In genomic region chr17:22739581-22740178, GRCm38 (mm10) we compare ENCODE assay signal across 8 mouse cellular contexts.
DNase-seq lines count a peak whose midpoint lies in the region; ATAC-seq and TF ChIP-seq lines count a peak whose summit lies in the region.

No protein-coding gene starts in this region.

- peak; percentile 88 for DNase-seq in CD4-positive helper T cell, adult 2 months (ENCODE audit: low read depth, low spot score)
- DNase-seq in heart, embryonic 10.5 days (ENCODE audit: low spot score): peak; percentile 88
- DNase-seq in limb, embryonic 14.5 days (ENCODE audit: low spot score): peak; percentile 77

- H3K27ac ChIP-seq in bone marrow, adult 2 months (ENCODE audit: control insufficient read depth, insufficient read depth, low read depth, low read length, poor library complexity): no peak overlapping the region
- H3K27ac ChIP-seq in embryonic facial prominence, embryonic 15.5 days (replicated peaks): peak overlapping the region; percentile 81
- H3K27ac ChIP-seq in heart, embryonic 10.5 days: peak overlapping the region; percentile 88
- peak overlapping the region; percentile 76 for H3K27ac ChIP-seq in kidney, embryonic 14.5 days (ENCODE audit: low read depth, low read length)
- peak overlapping the region; percentile 75 for H3K27ac ChIP-seq in limb, embryonic 14.5 days (replicated peaks; ENCODE audit: low read depth, low read length)
- H3K27ac ChIP-seq in midbrain, embryonic 16.5 days (ENCODE audit: low read length): peak overlapping the region; percentile 92
- peak overlapping the region; percentile 84 for H3K27ac ChIP-seq in stomach, embryonic 14.5 days (ENCODE audit: low read length)

- under 1% methylated on average over 25 of the region's 25 CpGs for WGBS in bone marrow, adult 2 months
- WGBS in embryonic facial prominence, embryonic 15.5 days: under 1% methylated on average over 25 of the region's 25 CpGs
- WGBS in heart, embryonic 10.5 days: under 1% methylated on average over 25 of the region's 25 CpGs
- WGBS in kidney, embryonic 14.5 days: 0% methylated on average over 24 of the region's 25 CpGs
- under 1% methylated on average over 25 of the region's 25 CpGs for WGBS in limb, embryonic 14.5 days
- 0% methylated on average over 25 of the region's 25 CpGs for WGBS in midbrain, embryonic 16.5 days
- under 1% methylated on average over 25 of the region's 25 CpGs for WGBS in stomach, embryonic 14.5 days

- no peaks in the 10 kb centered on the region for H3K27me3 ChIP-seq in embryonic facial prominence, embryonic 15.5 days
- no peaks in the 10 kb centered on the region for H3K27me3 ChIP-seq in heart, embryonic 10.5 days (ENCODE audit: insufficient read depth, poor library complexity, severe bottlenecking)
- H3K27me3 ChIP-seq in kidney, embryonic 14.5 days (ENCODE audit: control insufficient read depth, insufficient read depth, low read length): no peaks in the 10 kb centered on the region
- H3K27me3 ChIP-seq in limb, embryonic 14.5 days (ENCODE audit: control insufficient read depth, insufficient read depth, low read length): no peaks in the 10 kb centered on the region
- no peaks in the 10 kb centered on the region for H3K27me3 ChIP-seq in midbrain, embryonic 16.5 days (ENCODE audit: control insufficient read depth, insufficient read depth, low read depth, low read length)
- H3K27me3 ChIP-seq in stomach, embryonic 14.5 days (ENCODE audit: control insufficient read depth, insufficient read depth, low read length): no peaks in the 10 kb centered on the region

- H3K9ac ChIP-seq in embryonic facial prominence, embryonic 15.5 days: peak overlapping the region; percentile 44; the same call in 1 of the 2 replicates
- peak overlapping the region; percentile 60 for H3K9ac ChIP-seq in kidney, embryonic 14.5 days (ENCODE audit: low read depth, low read length)
- H3K9ac ChIP-seq in limb, embryonic 14.5 days (ENCODE audit: low read depth, low read length, severe bottlenecking): peak overlapping the region; percentile 73
- peak overlapping the region; percentile 84 for H3K9ac ChIP-seq in midbrain, embryonic 16.5 days (ENCODE audit: low read depth, low read length)
- H3K9ac ChIP-seq in stomach, embryonic 14.5 days (replicated peaks; ENCODE audit: low read depth, low read length): peak overlapping the region; percentile 71

- H3K9me3 ChIP-seq in embryonic facial prominence, embryonic 15.5 days (replicated peaks): no peaks in the 10 kb centered on the region
- no peaks in the 10 kb centered on the region for H3K9me3 ChIP-seq in heart, embryonic 10.5 days
- no peaks in the 10 kb centered on the region for H3K9me3 ChIP-seq in kidney, embryonic 14.5 days (ENCODE audit: control insufficient read depth, low read length)
- no peaks in the 10 kb centered on the region for H3K9me3 ChIP-seq in limb, embryonic 14.5 days (ENCODE audit: control insufficient read depth, low read length)
- H3K9me3 ChIP-seq in midbrain, embryonic 16.5 days (replicated peaks; ENCODE audit: control insufficient read depth, low read length, poor library complexity, severe bottlenecking): peaks cover 8% of the 10 kb centered on the region
- H3K9me3 ChIP-seq in stomach, embryonic 14.5 days (ENCODE audit: control insufficient read depth, low read depth, low read length): no peaks in the 10 kb centered on the region

- peak; percentile 85 for ATAC-seq in embryonic facial prominence, embryonic 15.5 days (ENCODE audit: insufficient number of reproducible peaks, low FRiP score, low TSS enrichment, low read depth)
- peak; percentile 97 for ATAC-seq in kidney, embryonic 14.5 days (ENCODE audit: low FRiP score, low TSS enrichment)
- ATAC-seq in limb, embryonic 14.5 days (ENCODE audit: low FRiP score, low read depth): peak; percentile 92
- peak; percentile 93 for ATAC-seq in midbrain, embryonic 16.5 days
- ATAC-seq in stomach, embryonic 14.5 days (ENCODE audit: insufficient number of reproducible peaks, insufficient read depth, low FRiP score, low read depth): peak; percentile 87

- no peaks in the 10 kb centered on the region for H3K4me1 ChIP-seq in bone marrow, adult 2 months (ENCODE audit: control insufficient read depth, insufficient read depth, low read length)
- H3K4me1 ChIP-seq in embryonic facial prominence, embryonic 15.5 days: 0 out of 2 replicates have a peak, but pooled peaks cover 4% of the 10 kb centered on the region
- H3K4me1 ChIP-seq in heart, embryonic 10.5 days: no peaks in the 10 kb centered on the region; the same call in 1 of the 2 replicates
- H3K4me1 ChIP-seq in kidney, embryonic 14.5 days (ENCODE audit: control insufficient read depth, insufficient read depth, low read length): no peaks in the 10 kb centered on the region
- no peaks in the 10 kb centered on the region for H3K4me1 ChIP-seq in limb, embryonic 14.5 days (ENCODE audit: control insufficient read depth, insufficient read depth, low read length)
- H3K4me1 ChIP-seq in midbrain, embryonic 16.5 days (ENCODE audit: control insufficient read depth, insufficient read depth, low read length): peaks cover 14% of the 10 kb centered on the region
- H3K4me1 ChIP-seq in stomach, embryonic 14.5 days (ENCODE audit: control insufficient read depth, insufficient read depth, low read length): no peaks in the 10 kb centered on the region

- TF ChIP-seq CTCF in bone marrow, adult 2 months (IDR thresholded peaks at IDR 0.05; ENCODE audit: control insufficient read depth, insufficient read depth, low read length): no peak

- peak overlapping the region; percentile 80 for H3K4me3 ChIP-seq in bone marrow, adult 2 months (replicated peaks; ENCODE audit: control insufficient read depth, low read depth, low read length)
- peak overlapping the region; percentile 65 for H3K4me3 ChIP-seq in embryonic facial prominence, embryonic 15.5 days (replicated peaks)
- H3K4me3 ChIP-seq in heart, embryonic 10.5 days: peak overlapping the region; percentile 68
- peak overlapping the region; percentile 69 for H3K4me3 ChIP-seq in kidney, embryonic 14.5 days (ENCODE audit: low read length)
- peak overlapping the region; percentile 61 for H3K4me3 ChIP-seq in limb, embryonic 14.5 days (replicated peaks; ENCODE audit: low read length)
- peak overlapping the region; percentile 67 for H3K4me3 ChIP-seq in midbrain, embryonic 16.5 days (ENCODE audit: low read depth, low read length)
- peak overlapping the region; percentile 68 for H3K4me3 ChIP-seq in stomach, embryonic 14.5 days (ENCODE audit: low read depth, low read length)

- peaks cover 7% of the 10 kb centered on the region; the same call in 1 of the 2 replicates for H3K36me3 ChIP-seq in embryonic facial prominence, embryonic 15.5 days
- H3K36me3 ChIP-seq in heart, embryonic 10.5 days: peaks cover 16% of the 10 kb centered on the region
- H3K36me3 ChIP-seq in kidney, embryonic 14.5 days (ENCODE audit: control insufficient read depth, insufficient read depth, low read length): no peaks in the 10 kb centered on the region
- H3K36me3 ChIP-seq in limb, embryonic 14.5 days (ENCODE audit: control insufficient read depth, insufficient read depth, low read length): peaks cover 12% of the 10 kb centered on the region
- peaks cover 10% of the 10 kb centered on the region; the same call in 1 of the 2 replicates for H3K36me3 ChIP-seq in midbrain, embryonic 16.5 days (ENCODE audit: control insufficient read depth, insufficient read depth, low read length)
- H3K36me3 ChIP-seq in stomach, embryonic 14.5 days (ENCODE audit: control insufficient read depth, insufficient read depth, low read length): no peaks in the 10 kb centered on the region

- H3K4me2 ChIP-seq in embryonic facial prominence, embryonic 15.5 days (replicated peaks): peak overlapping the region; percentile 54
- peak overlapping the region; percentile 60 for H3K4me2 ChIP-seq in kidney, embryonic 14.5 days (replicated peaks; ENCODE audit: low read depth, low read length)
- peak overlapping the region; percentile 62 for H3K4me2 ChIP-seq in limb, embryonic 14.5 days (replicated peaks; ENCODE audit: low read depth, low read length, severe bottlenecking)
- H3K4me2 ChIP-seq in midbrain, embryonic 16.5 days (ENCODE audit: low read length): peak overlapping the region; percentile 64
- H3K4me2 ChIP-seq in stomach, embryonic 14.5 days (replicated peaks; ENCODE audit: low read depth, low read length): peak overlapping the region; percentile 56

- no peak; the same call in 1 of the 2 replicates for TF ChIP-seq POLR2A in bone marrow, adult 2 months (IDR thresholded peaks at IDR 0.05; ENCODE audit: borderline replicate concordance, control insufficient read depth, low read depth, low read length)
- no peak for TF ChIP-seq POLR2A in limb, embryonic 14.5 days (IDR thresholded peaks at IDR 0.05; ENCODE audit: borderline replicate concordance, extremely low read depth, insufficient read depth, insufficient read length)
